Mouse (Mus musculus) heart, postnatal 0 days (tissue): ENCODE measurements around the gene Gm20489.

Source experiments
- CTCF ChIP-seq: IDR thresholded peaks from 2 replicates; pipeline ENCODE4 v1.5.1; 2016; ENCODE audit warnings: antibody characterized with exemption, control low read depth, low read depth
- EP300 ChIP-seq: IDR thresholded peaks from 2 replicates; pipeline ENCODE4 v1.6.1; 2016; ENCODE audit warnings: antibody characterized with exemption, low read depth

DNA sequence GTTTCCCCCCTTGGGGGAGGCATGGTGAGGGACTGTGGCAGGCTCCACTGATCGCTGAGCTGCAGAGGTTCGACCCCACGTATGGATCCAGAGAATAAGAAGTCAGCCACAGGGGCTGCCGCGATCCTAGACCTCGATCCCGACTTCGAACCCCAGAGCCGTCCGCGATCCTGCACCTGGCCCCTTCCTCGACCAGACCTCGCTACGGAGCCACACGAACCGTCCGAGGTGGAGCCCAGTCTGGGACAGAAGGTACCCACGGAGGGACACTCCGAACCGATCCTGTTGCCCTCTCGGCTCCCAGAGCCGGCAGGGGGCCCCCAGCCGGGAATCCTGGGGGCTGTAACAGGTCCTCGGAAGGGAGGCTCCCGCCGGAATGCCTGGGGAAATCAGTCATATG, 14.1 kb downstream of the Gm20489 start:
- TF ChIP-seq EP300 (no peak), CTCF (no peak)
